Mouse (Mus musculus) lung, adult 2 months (tissue): Measurements from ENCODE around the gene 1700016D06Rik.

Source experiments
- CTCF ChIP-seq: fragments of 200-500 bp; IDR thresholded peaks from 2 replicates; pipeline ENCODE4 v1.5.1; 2011; ENCODE audit warnings: mild to moderate bottlenecking, low read length, control low read depth; ENCODE audit not compliant: insufficient read depth
- POLR2A ChIP-seq: fragments of 200-500 bp; IDR thresholded peaks from 2 replicates; pipeline ENCODE4 v1.6.1; 2011; ENCODE audit warnings: low read depth, mild to moderate bottlenecking, control low read depth, low read length, borderline replicate concordance; ENCODE audit errors: extremely low read depth

DNA sequence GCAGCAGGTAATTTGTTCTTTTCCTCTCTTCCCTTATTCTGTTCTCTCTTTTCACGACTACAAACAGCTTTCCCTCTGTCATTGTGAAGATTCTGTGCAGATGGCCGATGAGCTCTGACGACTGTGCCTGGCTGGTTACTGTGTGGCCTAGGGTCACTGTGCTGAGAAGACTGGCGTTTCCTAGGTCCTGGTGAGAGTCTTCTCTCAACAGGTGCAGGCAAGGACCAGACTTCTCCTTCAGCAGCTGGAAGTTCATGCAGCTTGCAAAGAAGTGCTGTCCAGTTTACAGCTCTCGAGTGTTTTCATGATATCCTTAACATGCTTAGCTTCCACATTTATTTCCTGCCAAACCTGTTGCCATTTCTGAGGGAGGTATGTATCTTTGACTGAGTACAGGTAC, 6.9 kb downstream of the 1700016D06Rik start:
- no peak for TF ChIP-seq POLR2A
- TF ChIP-seq CTCF, result no peak
